Mouse (Mus musculus): ENCODE results near the gene Abtb2. TPM values are rescaled to one million over a fixed set of nuclear protein-coding genes. Genes with fewer than 3 reads are reported as not detected.
A peak's percentile ranks its signal among the peaks of the same experiment; 100 is the strongest.

The Abtb2 gene
- total and polyA plus RNA-seq, 2 experiments from 2014 or later: 12.3 to 45.9 TPM

- Histone ChIP-seq H3K36me3 (replicated peaks; ENCODE audit: control insufficient read depth, insufficient read depth, low read length) (no peaks in the 10 kb centered on the region), H3K27ac (ENCODE audit: low read depth) (no peak overlapping the region), H3K27me3 (ENCODE audit: control insufficient read depth, insufficient read depth, low read length) (no peaks in the 10 kb centered on the region), H3K4me1 (ENCODE audit: control insufficient read depth, insufficient read depth) (no peaks in the 10 kb centered on the region), H3K9me3 (replicated peaks; ENCODE audit: control insufficient read depth, low read length) (no peaks in the 10 kb centered on the region), H3K4me2 (ENCODE audit: low read depth, low read length) (no peak overlapping the region), H3K4me3 (ENCODE audit: low read depth, low read length) (no peak overlapping the region), H3K9ac (replicated peaks; ENCODE audit: low read depth, low read length) (no peak overlapping the region)
- peak; percentile 54 for TF ChIP-seq CTCF (IDR thresholded peaks at IDR 0.05; ENCODE audit: low read depth)
- no peak for TF ChIP-seq EP300 (IDR thresholded peaks at IDR 0.05; ENCODE audit: low read depth)
- 36% methylated on average over 10 of the region's 10 CpGs for WGBS
- DNase-seq (ENCODE audit: low spot score) (no peak), ATAC-seq (ENCODE audit: insufficient read depth, low read depth) (peak; percentile 50)
Observed at GRCm38 (mm10) chr2:103556125-103556877, 9.8 kb upstream of the Abtb2 start.

GRCm38 (mm10) chr2:103560955-103561354, 5.2 kb upstream of the Abtb2 start:
- WGBS: 63% methylated on average over 4 of the region's 4 CpGs
- no peak overlapping the region for H3K9ac ChIP-seq (replicated peaks; ENCODE audit: low read depth, low read length)
- no peaks in the 10 kb centered on the region; the same call in 1 of the 2 replicates for H3K27me3 ChIP-seq (ENCODE audit: control insufficient read depth, insufficient read depth, low read length)
- H3K27ac ChIP-seq (ENCODE audit: low read depth): no peak overlapping the region
- no peak for ATAC-seq (ENCODE audit: insufficient read depth, low read depth)
- H3K36me3 ChIP-seq (replicated peaks; ENCODE audit: control insufficient read depth, insufficient read depth, low read length): no peaks in the 10 kb centered on the region
- TF ChIP-seq CTCF (IDR thresholded peaks at IDR 0.05; ENCODE audit: low read depth) (no peak), EP300 (IDR thresholded peaks at IDR 0.05; ENCODE audit: low read depth) (no peak)
- H3K4me3 ChIP-seq (ENCODE audit: low read depth, low read length): no peak overlapping the region
- H3K9me3 ChIP-seq (replicated peaks; ENCODE audit: control insufficient read depth, low read length): no peaks in the 10 kb centered on the region
- DNase-seq (ENCODE audit: low spot score): no peak
- H3K4me1 ChIP-seq (ENCODE audit: control insufficient read depth, insufficient read depth): peaks cover 6% of the 10 kb centered on the region; the same call in 1 of the 2 replicates
- no peak overlapping the region for H3K4me2 ChIP-seq (ENCODE audit: low read depth, low read length)

GRCm38 (mm10) chr2:103564427-103565023, 1.6 kb upstream of the Abtb2 start:
- TF ChIP-seq CTCF (IDR thresholded peaks at IDR 0.05; ENCODE audit: low read depth) (peak; percentile 68), EP300 (IDR thresholded peaks at IDR 0.05; ENCODE audit: low read depth) (no peak)
- Histone ChIP-seq H3K36me3 (replicated peaks; ENCODE audit: control insufficient read depth, insufficient read depth, low read length) (no peaks in the 10 kb centered on the region), H3K27ac (ENCODE audit: low read depth) (no peak overlapping the region), H3K9ac (replicated peaks; ENCODE audit: low read depth, low read length) (no peak overlapping the region), H3K4me1 (ENCODE audit: control insufficient read depth, insufficient read depth) (peaks cover 21% of the 10 kb centered on the region), H3K4me2 (ENCODE audit: low read depth, low read length) (peak overlapping the region; percentile 77), H3K4me3 (ENCODE audit: low read depth, low read length) (peak overlapping the region; percentile 58), H3K9me3 (replicated peaks; ENCODE audit: control insufficient read depth, low read length) (no peaks in the 10 kb centered on the region), H3K27me3 (ENCODE audit: control insufficient read depth, insufficient read depth, low read length) (no peaks in the 10 kb centered on the region; the same call in 1 of the 2 replicates)
- peak; percentile 70 for DNase-seq (ENCODE audit: low spot score)
- WGBS: 12% methylated on average over 8 of the region's 8 CpGs
- no peak for ATAC-seq (ENCODE audit: insufficient read depth, low read depth)

- no peak for DNase-seq (ENCODE audit: low spot score)
- Histone ChIP-seq H3K9ac (replicated peaks; ENCODE audit: low read depth, low read length) (peak overlapping the region; percentile 36), H3K27me3 (ENCODE audit: control insufficient read depth, insufficient read depth, low read length) (no peaks in the 10 kb centered on the region; the same call in 1 of the 2 replicates), H3K9me3 (replicated peaks; ENCODE audit: control insufficient read depth, low read length) (no peaks in the 10 kb centered on the region), H3K4me2 (ENCODE audit: low read depth, low read length) (peak overlapping the region; percentile 77), H3K4me3 (ENCODE audit: low read depth, low read length) (peak overlapping the region; percentile 58), H3K4me1 (ENCODE audit: control insufficient read depth, insufficient read depth) (peaks cover 28% of the 10 kb centered on the region), H3K36me3 (replicated peaks; ENCODE audit: control insufficient read depth, insufficient read depth, low read length) (no peaks in the 10 kb centered on the region), H3K27ac (ENCODE audit: low read depth) (no peak overlapping the region)
- 2% methylated on average over 22 of the region's 22 CpGs for WGBS
- ATAC-seq (ENCODE audit: insufficient read depth, low read depth): no peak
- TF ChIP-seq EP300 (IDR thresholded peaks at IDR 0.05; ENCODE audit: low read depth) (no peak), CTCF (IDR thresholded peaks at IDR 0.05; ENCODE audit: low read depth) (0 out of 2 replicates have a peak, but pooled peaks have one; percentile 4)
Observed at GRCm38 (mm10) chr2:103565171-103565591, 929 bp upstream of the Abtb2 start.

- H3K9me3 ChIP-seq (replicated peaks; ENCODE audit: control insufficient read depth, low read length): no peaks in the 10 kb centered on the region
- TF ChIP-seq EP300 (IDR thresholded peaks at IDR 0.05; ENCODE audit: low read depth): 0 out of 2 replicates have a peak, but pooled peaks have one; percentile 16
- no peak for TF ChIP-seq CTCF (IDR thresholded peaks at IDR 0.05; ENCODE audit: low read depth)
- peak overlapping the region; percentile 58 for H3K4me3 ChIP-seq (ENCODE audit: low read depth, low read length)
- peak overlapping the region; percentile 77 for H3K4me2 ChIP-seq (ENCODE audit: low read depth, low read length)
- no peaks in the 10 kb centered on the region for H3K36me3 ChIP-seq (replicated peaks; ENCODE audit: control insufficient read depth, insufficient read depth, low read length)
- peak; percentile 65 for ATAC-seq (ENCODE audit: insufficient read depth, low read depth)
- H3K9ac ChIP-seq (replicated peaks; ENCODE audit: low read depth, low read length): peak overlapping the region; percentile 57
- H3K4me1 ChIP-seq (ENCODE audit: control insufficient read depth, insufficient read depth): peaks cover 33% of the 10 kb centered on the region
- no peak for DNase-seq (ENCODE audit: low spot score)
- no peaks in the 10 kb centered on the region; the same call in 1 of the 2 replicates for H3K27me3 ChIP-seq (ENCODE audit: control insufficient read depth, insufficient read depth, low read length)
- WGBS: under 1% methylated on average over 40 of the region's 40 CpGs
- peak overlapping the region; percentile 86 for H3K27ac ChIP-seq (ENCODE audit: low read depth)
Observed at GRCm38 (mm10) chr2:103566423-103566712, 258 bp downstream of the Abtb2 start.
